Mouse (Mus musculus) urinary bladder, adult 2 months (tissue): Measurements from ENCODE around the gene Gm17349. TPM values are rescaled to one million over a fixed set of nuclear protein-coding genes. Genes with fewer than 3 reads are reported as not detected.

Experiments
- DNase-seq: peaks from one replicate; pipeline ENCODE4 v3.0.0; 2022; ENCODE audit warnings: low spot score
- polyA plus RNA-seq: library from polyadenylated mRNA; depleted of rRNA; stranded (reverse); fragments of >200 nt; gene quantifications from 2 replicates; pipeline ENCODE4 v1.2.3, GENCODE M21; 2012; rRNA removed

Gene Gm17349
- polyA plus RNA-seq, 1 experiment, result 0.52 TPM

DNA sequence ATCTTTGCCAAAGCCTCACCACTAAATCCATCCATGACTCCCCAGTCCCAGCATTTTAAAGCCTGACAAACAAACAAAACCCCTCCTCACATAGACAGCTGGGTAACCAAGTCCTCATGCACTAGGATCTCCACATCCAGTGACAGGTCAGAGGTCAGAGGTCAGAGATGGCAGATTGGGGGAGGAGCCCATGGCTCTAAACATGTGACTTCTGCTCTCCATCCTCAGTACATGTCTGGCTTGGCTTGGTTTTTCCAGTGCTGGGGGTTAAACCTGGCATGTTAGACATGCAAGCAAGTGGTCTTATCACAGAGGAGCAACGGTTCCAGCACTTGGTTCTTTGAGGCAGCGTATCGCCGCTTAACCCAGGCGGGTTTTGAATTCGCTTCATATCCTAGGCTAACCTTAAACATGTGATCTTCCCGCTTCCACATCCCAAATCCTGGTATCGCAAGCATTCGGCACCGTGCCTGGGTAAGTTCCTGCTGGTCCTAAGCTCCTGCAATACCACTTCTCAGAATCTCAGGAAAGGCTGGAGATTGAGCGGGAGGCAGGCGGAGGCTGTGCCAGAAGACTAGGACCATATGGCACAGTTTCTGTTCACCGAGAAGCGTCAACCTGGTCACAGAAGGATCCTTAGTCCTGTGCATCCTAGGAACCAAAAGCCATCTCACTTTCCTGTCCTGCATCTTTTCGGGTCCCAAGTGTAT is 44.0 kb downstream of the Gm17349 start:
- no peak for DNase-seq

DNA sequence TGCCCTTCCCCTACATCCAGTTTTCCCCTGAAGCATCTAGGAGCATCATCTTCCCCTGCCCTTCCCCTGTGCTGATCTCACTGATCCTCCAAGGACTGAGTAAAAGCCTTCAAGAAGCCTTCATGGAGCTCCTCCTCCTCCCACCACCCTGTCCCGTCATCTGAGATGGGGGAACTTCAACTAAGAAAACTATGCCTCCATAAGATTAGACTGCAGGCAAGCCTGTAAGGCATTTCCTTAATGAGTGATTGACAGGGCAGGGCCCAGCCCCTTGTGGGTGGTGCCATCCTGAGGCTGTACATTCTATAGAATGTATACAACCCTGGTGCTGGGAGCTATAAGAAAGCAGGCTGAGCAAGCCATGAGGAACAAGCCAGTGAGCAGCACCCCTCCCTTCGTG is 46.9 kb downstream of the Gm17349 start:
- no peak for DNase-seq

DNA sequence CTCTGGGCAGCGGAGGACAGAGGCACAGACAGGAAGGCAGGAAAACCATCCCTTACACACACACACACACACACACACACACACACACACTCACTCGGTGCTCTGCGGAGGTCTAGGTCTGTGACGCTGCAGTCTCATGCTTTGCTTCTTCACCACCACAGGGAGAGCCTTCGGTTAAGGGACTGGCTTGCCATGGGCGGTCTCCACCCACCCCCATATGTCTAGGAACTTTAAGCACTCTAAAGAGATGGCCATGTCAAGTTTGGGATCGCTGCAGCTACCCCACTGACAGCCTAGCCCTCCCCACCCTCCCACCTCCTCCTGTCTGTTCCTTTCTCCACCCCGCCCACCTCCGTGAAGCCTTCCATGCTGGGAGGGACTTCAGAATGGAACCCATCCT is 49.3 kb downstream of the Gm17349 start:
- no peak for DNase-seq

DNA sequence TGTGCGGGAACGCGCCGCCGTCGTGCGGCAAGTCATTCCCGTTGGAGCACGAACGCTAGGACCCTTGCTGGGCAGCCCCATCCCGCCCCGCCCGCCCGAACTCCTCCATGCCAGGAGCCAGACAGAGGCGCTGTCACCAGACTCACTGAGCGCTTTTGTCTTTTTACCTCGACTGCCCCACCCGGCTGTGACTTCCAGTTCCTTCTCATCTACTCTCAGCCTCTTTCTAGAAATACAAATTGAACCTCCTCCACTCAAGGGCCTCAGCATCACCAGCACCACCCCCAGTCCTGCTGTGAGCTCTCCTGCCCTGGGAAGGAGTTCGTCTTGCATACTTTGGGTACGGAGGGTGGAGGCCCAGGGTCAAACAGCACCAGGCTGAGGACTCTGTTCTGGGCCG is 51.4 kb downstream of the Gm17349 start:
- DNase-seq, result no peak

DNA sequence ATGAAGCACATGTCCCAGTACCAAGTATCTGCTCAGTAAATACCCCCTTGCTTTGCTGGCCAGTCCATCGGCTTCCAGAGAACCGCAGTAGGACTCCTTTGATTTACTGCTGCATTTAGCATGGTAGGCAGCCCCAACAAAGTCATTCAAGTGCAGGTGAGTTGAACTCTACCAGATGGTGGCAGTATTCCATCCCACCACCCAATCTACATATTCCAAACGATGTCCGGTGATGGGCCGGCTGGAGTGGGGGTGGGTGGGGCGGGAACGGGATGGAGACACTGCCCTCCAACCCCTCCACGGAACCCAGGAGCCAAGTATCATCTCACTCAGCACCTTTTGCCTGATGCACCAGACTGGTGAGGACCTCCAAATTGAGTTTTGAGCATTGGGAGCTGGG is 52.0 kb downstream of the Gm17349 start:
- no peak for DNase-seq

Other genes starting within 250 kb of the Gm17349 start
- 3.3 and 5.0 TPM in 2 replicates for gene Nckap5l, start 247.7 kb downstream of the Gm17349 start, polyA plus RNA-seq
- gene Bcdin3d, start 230.8 kb downstream of the Gm17349 start, polyA plus RNA-seq, result 5.7 and 5.9 TPM in 2 replicates
- 0.22 and 0.57 TPM in 2 replicates for gene Faim2, start 177.3 kb downstream of the Gm17349 start, polyA plus RNA-seq
- not detected in 2 replicates for gene Aqp2, start 126.4 kb downstream of the Gm17349 start, polyA plus RNA-seq
- gene Aqp5, start 114.7 kb downstream of the Gm17349 start, polyA plus RNA-seq, result 0.86 and 1.3 TPM in 2 replicates
- 0.03 and 0.07 TPM in 2 replicates for gene Aqp6, start 104.1 kb downstream of the Gm17349 start, polyA plus RNA-seq
- 5.4 and 6.1 TPM in 2 replicates for gene Racgap1, start 53.8 kb downstream of the Gm17349 start, polyA plus RNA-seq
- gene Asic1, start 35.1 kb downstream of the Gm17349 start, polyA plus RNA-seq, result 0.19 and 0.22 TPM in 2 replicates
- gene Smarcd1, start 3.4 kb downstream of the Gm17349 start, polyA plus RNA-seq, result 20.4 and 20.5 TPM in 2 replicates
- 11.7 and 14.9 TPM in 2 replicates for gene Gpd1, start 12.0 kb upstream of the Gm17349 start, polyA plus RNA-seq
- 119 and 162 TPM in 2 replicates for gene Cox14, start 20.1 kb upstream of the Gm17349 start, polyA plus RNA-seq
- 35.4 and 43.3 TPM in 2 replicates for gene Cers5, start 67.4 kb upstream of the Gm17349 start, polyA plus RNA-seq
- gene Lima1, start 170.0 kb upstream of the Gm17349 start, polyA plus RNA-seq, result 139 and 147 TPM in 2 replicates